ENCODE assay signal across 8 mouse cellular contexts in the genomic region with DNA sequence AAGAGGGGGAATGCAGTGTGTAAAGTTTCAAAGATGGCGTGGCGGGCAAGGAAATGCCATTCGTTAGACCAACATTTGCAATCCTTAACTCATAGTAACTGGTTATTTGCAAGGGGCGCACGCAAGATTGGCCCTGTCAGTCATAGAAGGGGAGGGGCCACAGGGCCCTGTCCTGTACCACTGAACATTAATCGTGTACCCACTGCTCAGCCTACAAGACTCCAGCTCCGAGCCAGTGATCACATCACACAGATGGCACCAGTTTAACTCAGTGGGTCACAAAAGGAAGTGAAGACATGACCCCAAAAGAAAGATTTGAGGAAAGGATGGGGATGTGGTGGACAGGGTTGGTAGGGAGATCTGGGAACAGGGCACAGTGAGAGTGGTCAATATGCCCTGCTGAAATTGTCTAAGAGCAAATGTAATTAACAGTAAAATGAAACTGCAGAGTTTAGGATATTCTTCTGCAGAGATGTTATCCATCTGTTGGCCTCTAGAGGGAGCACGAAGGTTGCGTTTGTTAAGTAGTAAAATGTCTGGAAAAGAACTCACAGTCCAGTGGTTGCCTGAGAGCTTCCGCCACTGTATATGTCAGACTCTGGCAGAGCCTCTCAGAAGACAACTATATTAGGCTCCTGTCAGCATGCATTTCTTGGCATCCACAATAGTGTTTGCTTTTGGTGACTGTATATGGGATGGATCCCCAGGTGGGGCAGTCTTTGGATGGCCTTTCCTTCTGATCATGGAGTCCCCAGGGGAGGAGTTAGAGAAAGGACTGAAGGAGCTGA. TPM values are rescaled to one million over a fixed set of nuclear protein-coding genes. Genes with fewer than 3 reads are reported as not detected.
DNase-seq lines count a peak whose midpoint lies in the region; ATAC-seq and TF ChIP-seq lines count a peak whose summit lies in the region.

No protein-coding gene starts in this region.

- H3K4me1 ChIP-seq in heart, embryonic 10.5 days, result no peaks in the 10 kb centered on the region
- H3K4me1 ChIP-seq in G1E (ENCODE audit: insufficient read depth, low read depth, low read length), result peaks cover 3% of the 10 kb centered on the region
- no peaks in the 10 kb centered on the region for H3K4me1 ChIP-seq in kidney, embryonic 14.5 days (ENCODE audit: control insufficient read depth, insufficient read depth, low read length)

- H3K9ac ChIP-seq in kidney, embryonic 14.5 days (ENCODE audit: low read depth, low read length), result no peak overlapping the region

- H3K27me3 ChIP-seq in heart, embryonic 10.5 days (ENCODE audit: insufficient read depth, poor library complexity, severe bottlenecking), result no peaks in the 10 kb centered on the region
- H3K27me3 ChIP-seq in G1E (ENCODE audit: insufficient read depth, low read length), result peaks cover 30% of the 10 kb centered on the region
- H3K27me3 ChIP-seq in kidney, embryonic 14.5 days (ENCODE audit: control insufficient read depth, insufficient read depth, low read length), result no peaks in the 10 kb centered on the region
- no peaks in the 10 kb centered on the region for H3K27me3 ChIP-seq in splenic B cell, adult 2 months (ENCODE audit: control insufficient read depth, insufficient read depth, low read length, poor library complexity, severe bottlenecking)

- H3K4me3 ChIP-seq in heart, embryonic 10.5 days, result no peak overlapping the region
- no peak overlapping the region for H3K4me3 ChIP-seq in G1E (ENCODE audit: low read depth, low read length)
- no peak overlapping the region for H3K4me3 ChIP-seq in kidney, embryonic 14.5 days (ENCODE audit: low read length)

- no peaks in the 10 kb centered on the region for H3K9me3 ChIP-seq in heart, embryonic 10.5 days
- H3K9me3 ChIP-seq in G1E (replicated peaks), result no peaks in the 10 kb centered on the region
- H3K9me3 ChIP-seq in kidney, embryonic 14.5 days (ENCODE audit: control insufficient read depth, low read length), result no peaks in the 10 kb centered on the region

- peak; percentile 63 to 81 for DNase-seq in heart, adult 18-20 months
- DNase-seq in heart, embryonic 10.5 days (ENCODE audit: low spot score), result no peak
- DNase-seq in G1E (ENCODE audit: low spot score), result peak; percentile 40
- DNase-seq in cerebellum, postnatal 10 days, result peak; percentile 68 to 80
- DNase-seq in gastrocnemius, postnatal 10 days, result peak; percentile 24
- peak; percentile 71 for DNase-seq in lung, postnatal 36 days
- DNase-seq in splenic B cell, adult 2 months (ENCODE audit: low read depth, low spot score), result peak; percentile 71

- peak; percentile 75 for TF ChIP-seq CTCF in G1E (IDR thresholded peaks at IDR 0.05; ENCODE audit: low read depth, low read length)

- no peaks in the 10 kb centered on the region for H3K36me3 ChIP-seq in heart, embryonic 10.5 days
- H3K36me3 ChIP-seq in G1E (replicated peaks), result no peaks in the 10 kb centered on the region
- no peaks in the 10 kb centered on the region for H3K36me3 ChIP-seq in kidney, embryonic 14.5 days (ENCODE audit: control insufficient read depth, insufficient read depth, low read length)
- H3K36me3 ChIP-seq in splenic B cell, adult 2 months (ENCODE audit: control insufficient read depth, insufficient read depth, low read length, poor library complexity, severe bottlenecking), result no peaks in the 10 kb centered on the region

- 57% methylated on average over 10 of the region's 10 CpGs for WGBS in heart, embryonic 10.5 days
- WGBS in kidney, embryonic 14.5 days, result 60% methylated on average over 10 of the region's 10 CpGs

- peak; percentile 49; the same call in 1 of the 2 replicates for ATAC-seq in G1E (ENCODE audit: extremely low read depth, insufficient number of reproducible peaks, low FRiP score, poor library complexity, severe bottlenecking)
- ATAC-seq in kidney, embryonic 14.5 days (ENCODE audit: low FRiP score, low TSS enrichment), result 0 out of 2 replicates have a peak, but pooled peaks have one; percentile 57

- H3K4me2 ChIP-seq in kidney, embryonic 14.5 days (replicated peaks; ENCODE audit: low read depth, low read length), result no peak overlapping the region

- no peak overlapping the region for H3K27ac ChIP-seq in heart, embryonic 10.5 days
- no peak overlapping the region for H3K27ac ChIP-seq in kidney, embryonic 14.5 days (ENCODE audit: low read depth, low read length)

RNA-seq across cellular contexts. Expression of gene Tmx1, which starts 41.8 kb away (rescaled TPM):
- total RNA-seq in heart, adult 18-20 months (2021), result 10 to 100 TPM; 29.3 to 33.9 TPM
- polyA plus RNA-seq in heart, embryonic 10.5 days (2016; fragmentation: Nextera tagmentation; extraction: Ambion mirVana), result 105 and 108 TPM in 2 replicates
- 76.5 and 86.5 TPM in 2 replicates for total RNA-seq in G1E (2014; fragmentation: Nextera tagmentation)
- total RNA-seq in G1E (2017), result 134 and 140 TPM in 2 replicates
- 9.8 and 11.5 TPM in 2 replicates for polyA plus RNA-seq in G1E (2012)
- total RNA-seq in gastrocnemius, postnatal 10 days (2021), result 10 to 100 TPM; 13.1 to 16.1 TPM
- polyA plus RNA-seq in kidney, embryonic 14.5 days (2014; fragmentation: Nextera tagmentation; extraction: Ambion mirVana), result 74.3 and 81.7 TPM in 2 replicates
